Mouse (Mus musculus): ENCODE measurements around the gene Bmt2. TPM values are rescaled to one million over a fixed set of nuclear protein-coding genes. Genes with fewer than 3 reads are reported as not detected.

Gene Bmt2
- polyA plus RNA-seq, 1 experiment from 2014 or later: 23.5 TPM

DNA sequence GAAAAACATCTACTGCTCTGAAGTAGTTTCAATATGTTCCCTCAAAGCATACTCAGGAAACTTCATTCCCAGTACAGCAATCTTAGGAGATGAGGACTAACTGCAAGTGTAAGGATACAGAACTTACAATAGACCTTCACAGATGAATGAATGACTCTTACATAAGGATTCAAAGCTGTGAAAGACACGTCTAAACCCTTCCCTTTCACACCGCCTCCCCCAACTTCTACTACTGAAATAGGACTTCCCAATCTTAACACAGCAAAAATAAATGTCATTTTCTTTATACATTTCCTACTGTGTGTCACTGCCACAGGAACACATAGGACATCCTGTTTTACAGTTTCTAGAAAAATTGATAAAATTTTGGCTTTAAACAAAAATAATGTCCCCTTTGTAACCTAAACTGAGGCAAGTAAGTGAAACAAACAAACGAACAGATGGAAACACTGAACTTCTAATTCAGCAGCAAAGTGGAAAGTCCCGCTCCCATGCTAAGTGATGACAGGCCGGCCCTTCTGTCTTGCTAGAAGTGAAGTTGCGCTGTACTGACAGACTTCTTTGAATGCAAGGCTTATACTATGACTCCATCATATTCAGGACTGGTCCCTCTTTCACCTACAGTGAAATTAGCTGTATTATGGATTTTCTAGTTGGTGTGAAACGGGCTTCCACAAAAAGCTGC is 79.4 kb downstream of the Bmt2 start:
- H3K27me3 ChIP-seq (ENCODE audit: control insufficient read depth, insufficient read depth, low read length): no peaks in the 10 kb centered on the region
- no peak overlapping the region for H3K4me2 ChIP-seq (ENCODE audit: low read depth, severe bottlenecking)
- H3K4me1 ChIP-seq (ENCODE audit: control insufficient read depth, insufficient read depth, low read length): no peaks in the 10 kb centered on the region
- no peak overlapping the region for H3K27ac ChIP-seq (replicated peaks; ENCODE audit: low read depth, low read length)
- H3K36me3 ChIP-seq (ENCODE audit: control insufficient read depth, insufficient read depth, low read length): no peaks in the 10 kb centered on the region; the same call in 1 of the 2 replicates
- no peak for ATAC-seq (ENCODE audit: insufficient number of reproducible peaks, low FRiP score, low TSS enrichment, low read depth)
- H3K9me3 ChIP-seq (ENCODE audit: control insufficient read depth, low read length): no peaks in the 10 kb centered on the region
- DNase-seq (ENCODE audit: low spot score): no peak
- 83% methylated on average over 7 of the region's 7 CpGs for WGBS
- H3K9ac ChIP-seq (ENCODE audit: low read length): no peak overlapping the region
- H3K4me3 ChIP-seq (ENCODE audit: low read depth, low read length): no peak overlapping the region

DNA sequence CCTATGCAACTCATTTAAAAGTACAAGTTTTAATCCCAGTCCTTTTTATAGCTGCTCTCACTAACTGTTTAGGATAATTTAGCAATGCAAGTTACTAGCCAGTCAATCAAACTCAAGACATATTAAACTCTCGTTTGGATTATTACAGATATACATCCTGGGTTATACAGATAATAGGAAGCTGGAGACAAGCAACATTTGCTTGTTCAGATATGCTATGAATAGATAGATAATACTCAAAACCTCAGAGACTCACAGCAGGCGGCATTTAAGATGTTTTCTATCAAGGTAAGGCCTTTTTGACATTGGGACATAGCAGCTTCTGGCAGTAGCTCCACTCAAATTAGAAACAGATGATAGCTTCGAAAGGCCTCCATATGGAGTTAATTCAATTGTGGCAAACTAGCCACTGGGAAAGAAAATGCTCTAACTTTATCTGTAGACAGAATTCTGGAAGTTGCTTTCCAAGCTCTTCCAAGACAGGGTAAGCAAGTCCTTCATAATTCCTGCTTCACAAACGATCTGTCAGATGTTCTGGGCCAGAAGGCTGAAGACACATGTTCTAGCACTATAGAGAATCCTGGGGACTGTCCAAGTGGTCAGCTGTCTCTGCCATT is 84.9 kb downstream of the Bmt2 start:
- Histone ChIP-seq H3K27ac (replicated peaks; ENCODE audit: low read depth, low read length) (no peak overlapping the region), H3K27me3 (ENCODE audit: control insufficient read depth, insufficient read depth, low read length) (no peaks in the 10 kb centered on the region), H3K4me1 (ENCODE audit: control insufficient read depth, insufficient read depth, low read length) (no peaks in the 10 kb centered on the region), H3K4me3 (ENCODE audit: low read depth, low read length) (no peak overlapping the region), H3K4me2 (ENCODE audit: low read depth, severe bottlenecking) (no peak overlapping the region), H3K36me3 (ENCODE audit: control insufficient read depth, insufficient read depth, low read length) (no peaks in the 10 kb centered on the region), H3K9me3 (ENCODE audit: control insufficient read depth, low read length) (no peaks in the 10 kb centered on the region), H3K9ac (ENCODE audit: low read length) (no peak overlapping the region)
- WGBS: 19% methylated on average over 4 of the region's 4 CpGs
- ATAC-seq (ENCODE audit: insufficient number of reproducible peaks, low FRiP score, low TSS enrichment, low read depth) (no peak), DNase-seq (ENCODE audit: low spot score) (peak; percentile 31)

DNA sequence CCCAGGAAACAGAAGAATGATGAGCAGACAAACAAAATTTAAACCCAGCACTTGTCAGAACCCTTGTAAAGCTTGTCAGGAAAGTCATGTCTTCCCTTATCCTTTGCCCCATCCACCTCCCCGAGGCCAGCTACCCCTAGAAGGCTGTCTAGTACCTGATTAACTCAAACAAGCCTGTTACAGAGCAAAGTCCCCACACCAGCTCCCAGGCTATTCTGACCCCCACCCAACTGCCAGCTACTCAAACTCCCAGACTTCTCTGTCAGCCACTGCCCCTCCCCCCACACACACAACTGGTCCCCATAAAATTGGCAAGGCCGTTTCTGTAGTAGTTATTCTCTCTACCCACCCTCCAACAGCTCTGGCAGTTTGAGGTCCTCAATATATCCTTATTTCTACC is 91.2 kb downstream of the Bmt2 start:
- ATAC-seq (ENCODE audit: insufficient number of reproducible peaks, low FRiP score, low TSS enrichment, low read depth): peak; percentile 47; the same call in 1 of the 2 replicates
- Histone ChIP-seq H3K9ac (ENCODE audit: low read length) (no peak overlapping the region), H3K27me3 (ENCODE audit: control insufficient read depth, insufficient read depth, low read length) (no peaks in the 10 kb centered on the region), H3K36me3 (ENCODE audit: control insufficient read depth, insufficient read depth, low read length) (no peaks in the 10 kb centered on the region; the same call in 1 of the 2 replicates), H3K4me1 (ENCODE audit: control insufficient read depth, insufficient read depth, low read length) (peaks cover 4% of the 10 kb centered on the region; the same call in 1 of the 2 replicates), H3K9me3 (ENCODE audit: control insufficient read depth, low read length) (no peaks in the 10 kb centered on the region), H3K4me2 (ENCODE audit: low read depth, severe bottlenecking) (no peak overlapping the region), H3K4me3 (ENCODE audit: low read depth, low read length) (no peak overlapping the region), H3K27ac (replicated peaks; ENCODE audit: low read depth, low read length) (no peak overlapping the region)
- WGBS: 20% methylated on average over 2 of the region's 2 CpGs
- peak; percentile 42 for DNase-seq (ENCODE audit: low spot score)

- H3K9me3 ChIP-seq (ENCODE audit: control insufficient read depth, low read length): no peaks in the 10 kb centered on the region
- H3K9ac ChIP-seq (ENCODE audit: low read length): no peak overlapping the region
- no peaks in the 10 kb centered on the region for H3K27me3 ChIP-seq (ENCODE audit: control insufficient read depth, insufficient read depth, low read length)
- 63% methylated on average over 8 of the region's 8 CpGs for WGBS
- H3K4me2 ChIP-seq (ENCODE audit: low read depth, severe bottlenecking): no peak overlapping the region
- H3K36me3 ChIP-seq (ENCODE audit: control insufficient read depth, insufficient read depth, low read length): no peaks in the 10 kb centered on the region; the same call in 1 of the 2 replicates
- peaks cover 4% of the 10 kb centered on the region; the same call in 1 of the 2 replicates for H3K4me1 ChIP-seq (ENCODE audit: control insufficient read depth, insufficient read depth, low read length)
- no peak for ATAC-seq (ENCODE audit: insufficient number of reproducible peaks, low FRiP score, low TSS enrichment, low read depth)
- DNase-seq (ENCODE audit: low spot score): no peak
- H3K4me3 ChIP-seq (ENCODE audit: low read depth, low read length): no peak overlapping the region
- no peak overlapping the region for H3K27ac ChIP-seq (replicated peaks; ENCODE audit: low read depth, low read length)
These were observed 91.6 kb downstream of the Bmt2 start for GRCm38 (mm10) chr6:13586154-13586553.

- Histone ChIP-seq H3K27me3 (ENCODE audit: control insufficient read depth, insufficient read depth, low read length) (no peaks in the 10 kb centered on the region), H3K9me3 (ENCODE audit: control insufficient read depth, low read length) (no peaks in the 10 kb centered on the region), H3K4me3 (ENCODE audit: low read depth, low read length) (no peak overlapping the region), H3K4me1 (ENCODE audit: control insufficient read depth, insufficient read depth, low read length) (peaks cover 4% of the 10 kb centered on the region; the same call in 1 of the 2 replicates), H3K27ac (replicated peaks; ENCODE audit: low read depth, low read length) (no peak overlapping the region), H3K4me2 (ENCODE audit: low read depth, severe bottlenecking) (no peak overlapping the region), H3K9ac (ENCODE audit: low read length) (no peak overlapping the region), H3K36me3 (ENCODE audit: control insufficient read depth, insufficient read depth, low read length) (no peaks in the 10 kb centered on the region; the same call in 1 of the 2 replicates)
- no peak for ATAC-seq (ENCODE audit: insufficient number of reproducible peaks, low FRiP score, low TSS enrichment, low read depth)
- no peak for DNase-seq (ENCODE audit: low spot score)
- WGBS: 87% methylated on average over 6 of the region's 6 CpGs
These were observed 93.0 kb downstream of the Bmt2 start for GRCm38 (mm10) chr6:13584788-13585187.

DNA sequence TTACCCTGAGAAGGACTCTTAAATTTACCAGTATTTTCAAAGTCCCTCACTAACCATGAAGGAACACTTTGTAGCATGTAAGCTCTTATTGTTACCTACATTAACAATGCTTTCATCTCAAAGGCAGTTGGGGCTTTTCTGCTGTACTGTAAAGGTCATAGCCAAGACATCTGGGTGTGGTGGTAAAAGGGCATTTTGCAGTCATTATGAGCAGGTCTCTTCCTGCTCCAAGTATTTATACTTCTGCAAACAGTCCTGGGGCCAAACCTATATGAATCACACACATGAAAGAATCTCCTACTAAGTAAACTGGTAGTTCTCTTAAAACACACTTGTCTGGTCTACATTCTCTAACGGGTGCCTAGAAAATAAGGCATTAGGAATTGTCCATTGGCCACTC is 95.7 kb downstream of the Bmt2 start:
- no peak for DNase-seq (ENCODE audit: low spot score)
- ATAC-seq (ENCODE audit: insufficient number of reproducible peaks, low FRiP score, low TSS enrichment, low read depth): no peak
- Histone ChIP-seq H3K9ac (ENCODE audit: low read length) (no peak overlapping the region), H3K4me2 (ENCODE audit: low read depth, severe bottlenecking) (no peak overlapping the region), H3K9me3 (ENCODE audit: control insufficient read depth, low read length) (no peaks in the 10 kb centered on the region), H3K27me3 (ENCODE audit: control insufficient read depth, insufficient read depth, low read length) (no peaks in the 10 kb centered on the region), H3K36me3 (ENCODE audit: control insufficient read depth, insufficient read depth, low read length) (no peaks in the 10 kb centered on the region; the same call in 1 of the 2 replicates), H3K4me1 (ENCODE audit: control insufficient read depth, insufficient read depth, low read length) (peaks cover 4% of the 10 kb centered on the region; the same call in 1 of the 2 replicates), H3K27ac (replicated peaks; ENCODE audit: low read depth, low read length) (no peak overlapping the region), H3K4me3 (ENCODE audit: low read depth, low read length) (no peak overlapping the region)
- 89% methylated on average over 1 of the region's 1 CpGs for WGBS

Other genes starting within 250 kb of the Bmt2 start
- 32.3 and 37.6 TPM in 2 replicates for gene Tmem168, start 69.9 kb downstream of the Bmt2 start, polyA plus RNA-seq (2014; fragmentation: Nextera tagmentation; extraction: Ambion mirVana)
- gene Gpr85, start 162.0 kb upstream of the Bmt2 start, polyA plus RNA-seq (2014; fragmentation: Nextera tagmentation; extraction: Ambion mirVana): 2.9 and 3.4 TPM in 2 replicates
- gene 2610001J05Rik, start 193.6 kb upstream of the Bmt2 start, polyA plus RNA-seq (2014; fragmentation: Nextera tagmentation; extraction: Ambion mirVana): 69.7 and 70.6 TPM in 2 replicates

All from limb, embryonic 11.5 days (tissue).